Mouse (Mus musculus) stomach, postnatal 0 days (tissue): ENCODE results near the gene Col4a4. TPM values are rescaled to one million over a fixed set of nuclear protein-coding genes. Genes with fewer than 3 reads are reported as not detected.

Experiments
- ATAC-seq: fragments of 200-750 bp; cut with Nextera tagmentation; 2 replicates; pipeline ENCODE4 v1.8.0; 2017; ENCODE audit not compliant: low FRiP score, low TSS enrichment
- DNase-seq: peaks from one replicate; pipeline ENCODE4 v3.0.0-alpha.2; 2016; ENCODE audit warnings: low spot score
- H3K27ac ChIP-seq: fragments of 300-500 bp; sonication (generic); replicated peaks from 2 replicates; pipeline ENCODE4 v1.5.1; 2014; ENCODE audit warnings: mild to moderate bottlenecking, control low read depth
- H3K27me3 ChIP-seq: fragments of 300-500 bp; sonication (generic); 2 replicates; pipeline ENCODE4 v1.6.1; 2014; ENCODE audit warnings: low read length; ENCODE audit not compliant: control insufficient read depth, insufficient read depth
- H3K36me3 ChIP-seq: fragments of 300-500 bp; sonication (generic); 2 replicates; pipeline ENCODE4 v1.6.1; 2014; ENCODE audit warnings: low read length, mixed read lengths; ENCODE audit not compliant: control insufficient read depth, insufficient read depth
- H3K4me1 ChIP-seq: fragments of 300-500 bp; sonication (generic); replicated peaks from 2 replicates; pipeline ENCODE4 v1.6.1; 2014; ENCODE audit warnings: antibody characterized with exemption; ENCODE audit not compliant: control insufficient read depth, insufficient read depth
- H3K4me2 ChIP-seq: fragments of 300-500 bp; sonication (generic); replicated peaks from 2 replicates; pipeline ENCODE4 v1.6.1; 2014; ENCODE audit warnings: low read depth, mild to moderate bottlenecking, control low read depth, moderate library complexity
- H3K4me3 ChIP-seq: fragments of 300-500 bp; sonication (generic); 2 replicates; pipeline ENCODE4 v1.5.1; 2014; ENCODE audit warnings: low read depth, low read length, control low read depth
- H3K9ac ChIP-seq: fragments of 300-500 bp; sonication (generic); 2 replicates; pipeline ENCODE4 v1.6.1; 2014; ENCODE audit warnings: mild to moderate bottlenecking, low read length, control low read depth, mixed read lengths
- H3K9me3 ChIP-seq: fragments of 300-500 bp; sonication (generic); 2 replicates; pipeline ENCODE4 v1.6.1; 2016; ENCODE audit warnings: low read length; ENCODE audit not compliant: control insufficient read depth
- CTCF ChIP-seq: IDR thresholded peaks from 2 replicates; pipeline ENCODE4 v1.5.1; 2016; ENCODE audit warnings: antibody characterized with exemption, low read depth, mild to moderate bottlenecking, moderate library complexity
- EP300 ChIP-seq: optimal IDR thresholded peaks from 2 replicates; pipeline ENCODE3; 2016; ENCODE audit warnings: antibody characterized with exemption
- WGBS: fragments of 180-500 bp; shearing (Covaris S2); extraction: QIAGEN DNeasy Blood & Tissue Kit; methylation state at CpG from one replicate; pipeline ENCODE4 v1.1.7; 2014; 5-methylcytosine and 5-hydroxymethylcytosine counted together
- polyA plus RNA-seq: library from polyadenylated mRNA; unstranded; fragments of >200 nt; fragmentation: Nextera tagmentation; extraction: Ambion mirVana; gene quantifications from 2 replicates; pipeline ENCODE4 v1.2.1, GENCODE M21; 2015

The Col4a4 gene
- polyA plus RNA-seq, 1 experiment from 2014 or later, result 0.61 TPM

- Histone ChIP-seq H3K9ac (no peak overlapping the region), H3K27ac (no peak overlapping the region), H3K4me1 (no peaks in the 10 kb centered on the region), H3K4me2 (no peak overlapping the region), H3K4me3 (no peak overlapping the region), H3K36me3 (no peaks in the 10 kb centered on the region), H3K27me3 (no peaks in the 10 kb centered on the region), H3K9me3 (no peaks in the 10 kb centered on the region)
- TF ChIP-seq EP300 (no peak), CTCF (no peak)
- 39% methylated on average over 4 of the region's 4 CpGs for WGBS
- DNase-seq (no peak), ATAC-seq (no peak)
These were observed 41.0 kb upstream of the Col4a4 start for GRCm38 (mm10) chr1:82627652-82628051.

GRCm38 (mm10) chr1:82625474-82625873 is 38.8 kb upstream of the Col4a4 start:
- 57% methylated on average over 2 of the region's 2 CpGs for WGBS
- no peaks in the 10 kb centered on the region for H3K27me3 ChIP-seq
- H3K9me3 ChIP-seq, result no peaks in the 10 kb centered on the region
- no peak overlapping the region for H3K4me2 ChIP-seq
- H3K4me3 ChIP-seq, result no peak overlapping the region
- ATAC-seq (no peak), DNase-seq (no peak)
- H3K36me3 ChIP-seq, result no peaks in the 10 kb centered on the region
- H3K4me1 ChIP-seq, result no peaks in the 10 kb centered on the region
- no peak overlapping the region for H3K9ac ChIP-seq
- no peak overlapping the region for H3K27ac ChIP-seq
- no peak for TF ChIP-seq EP300
- TF ChIP-seq CTCF, result no peak

- H3K27me3 ChIP-seq, result no peaks in the 10 kb centered on the region
- no peaks in the 10 kb centered on the region for H3K36me3 ChIP-seq
- H3K27ac ChIP-seq, result no peak overlapping the region
- ATAC-seq (no peak), DNase-seq (no peak)
- no peak overlapping the region for H3K9ac ChIP-seq
- H3K9me3 ChIP-seq, result no peaks in the 10 kb centered on the region
- H3K4me2 ChIP-seq, result no peak overlapping the region
- no peak overlapping the region for H3K4me3 ChIP-seq
- TF ChIP-seq EP300 (no peak), CTCF (no peak)
- WGBS, result 80% methylated on average over 6 of the region's 6 CpGs
- no peaks in the 10 kb centered on the region for H3K4me1 ChIP-seq
These were observed 38.3 kb upstream of the Col4a4 start for GRCm38 (mm10) chr1:82624934-82625333.

- Histone ChIP-seq H3K36me3 (no peaks in the 10 kb centered on the region), H3K9me3 (no peaks in the 10 kb centered on the region), H3K27me3 (no peaks in the 10 kb centered on the region), H3K27ac (no peak overlapping the region), H3K4me3 (no peak overlapping the region), H3K4me1 (no peaks in the 10 kb centered on the region), H3K4me2 (no peak overlapping the region), H3K9ac (no peak overlapping the region)
- TF ChIP-seq EP300 (no peak), CTCF (no peak)
- 84% methylated on average over 5 of the region's 5 CpGs for WGBS
- ATAC-seq (no peak), DNase-seq (no peak)
These were observed 33.3 kb upstream of the Col4a4 start for GRCm38 (mm10) chr1:82619981-82620380.

- Histone ChIP-seq H3K36me3 (no peaks in the 10 kb centered on the region), H3K4me3 (no peak overlapping the region), H3K9me3 (no peaks in the 10 kb centered on the region), H3K9ac (no peak overlapping the region), H3K4me1 (no peaks in the 10 kb centered on the region), H3K27ac (no peak overlapping the region), H3K4me2 (no peak overlapping the region), H3K27me3 (no peaks in the 10 kb centered on the region)
- TF ChIP-seq EP300, result no peak
- no peak for TF ChIP-seq CTCF
- WGBS, result 87% methylated on average over 5 of the region's 5 CpGs
- ATAC-seq (no peak), DNase-seq (no peak)
These were observed 31.9 kb upstream of the Col4a4 start for GRCm38 (mm10) chr1:82618592-82618991.

GRCm38 (mm10) chr1:82618001-82618400 is 31.4 kb upstream of the Col4a4 start:
- 65% methylated on average over 5 of the region's 5 CpGs for WGBS
- no peak for ATAC-seq
- no peak overlapping the region for H3K27ac ChIP-seq

More at GRCm38 (mm10) chr1:82618001-82618400, 31.4 kb upstream of the Col4a4 start:
- Histone ChIP-seq H3K27me3 (no peaks in the 10 kb centered on the region), H3K4me1 (no peaks in the 10 kb centered on the region), H3K4me3 (no peak overlapping the region), H3K9me3 (no peaks in the 10 kb centered on the region), H3K4me2 (no peak overlapping the region), H3K36me3 (no peaks in the 10 kb centered on the region), H3K9ac (no peak overlapping the region)
- DNase-seq, result no peak
- no peak for TF ChIP-seq EP300
- TF ChIP-seq CTCF, result no peak
